Mouse (Mus musculus): ENCODE results near the gene Gm11116. TPM values are rescaled to one million over a fixed set of nuclear protein-coding genes. Genes with fewer than 3 reads are reported as not detected.
"Not testable (repeated sequence)": the region's sequence is repeated elsewhere in the genome, so short reads cannot be mapped to it uniquely, and the experiment has no call there.

Gm11116 gene
- not detected in 2 replicates for total RNA-seq (2015)
- total RNA-seq (2017) = not detected in 2 replicates

GRCm38 (mm10) chr5:88111430-88111829 lies at the start of gene Gm11116:
Gm11116 (minus strand) TSS chr5:88111530.
- no peak for ATAC-seq (replicated peaks; ENCODE audit: poor library complexity)

DNA sequence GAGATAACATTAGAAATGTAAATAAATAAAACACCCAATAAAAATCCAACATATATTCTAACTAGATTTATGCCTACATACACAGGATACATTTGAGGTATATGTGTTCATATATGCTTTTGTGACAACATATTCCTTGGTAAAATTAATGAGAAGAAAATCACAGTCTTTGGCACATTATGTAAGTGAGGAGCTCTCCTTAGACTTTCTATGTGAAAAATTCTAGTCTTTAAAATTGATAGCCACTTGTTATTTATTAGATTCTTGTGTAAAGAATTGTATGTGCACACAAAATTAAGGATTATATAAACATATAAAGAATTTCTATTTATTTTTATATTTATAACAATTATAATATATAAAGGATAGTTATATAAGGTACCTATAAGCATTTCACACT lies 42.7 kb upstream of the Gm11116 start, which contains the start of gene Gm11115:
TSS of gene Gm11115 (minus strand) at position 101 of the 400 bp plus-strand sequence.
- no peak for ATAC-seq (replicated peaks; ENCODE audit: poor library complexity)

DNA sequence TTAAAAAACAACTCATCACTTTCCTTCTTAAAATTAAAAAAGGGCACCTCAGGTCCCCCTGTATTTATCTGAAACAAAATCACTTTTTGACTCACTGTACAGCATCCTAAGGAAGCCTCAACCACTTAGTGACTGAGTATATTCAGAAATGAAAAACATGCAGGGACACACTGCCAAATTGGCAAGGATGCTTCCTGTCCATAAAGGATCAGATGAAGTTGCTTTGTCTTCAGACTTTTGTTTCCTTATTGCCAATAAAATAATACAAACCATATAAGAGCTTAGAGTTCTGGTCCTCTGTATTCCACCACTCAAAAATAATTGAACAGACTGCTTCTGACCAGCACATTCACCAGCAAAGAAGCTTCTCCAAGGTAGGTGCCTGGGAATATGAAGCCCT lies 25.1 kb downstream of the Gm11116 start, which contains the start of gene Smr2:
TSS of gene Smr2 (plus strand) at position 301 of the 400 bp plus-strand sequence.
- not testable (repeated sequence) for ATAC-seq (replicated peaks; ENCODE audit: poor library complexity)

Other genes with a start within 250 kb of the Gm11116 start
- not detected in 2 replicates for gene Odam, start 226.5 kb downstream of the Gm11116 start, total RNA-seq (2015)
- gene Odam, start 226.5 kb downstream of the Gm11116 start, total RNA-seq (2017) = not detected in 2 replicates
- not detected in 2 replicates for gene Csn3, start 186.0 kb downstream of the Gm11116 start, total RNA-seq (2015)
- gene Csn3, start 186.0 kb downstream of the Gm11116 start, total RNA-seq (2017) = not detected in 2 replicates
- not detected in 2 replicates for gene 2310003L06Rik, start 142.1 kb downstream of the Gm11116 start, total RNA-seq (2015)
- gene 2310003L06Rik, start 142.1 kb downstream of the Gm11116 start, total RNA-seq (2017) = not detected in 2 replicates
- gene Gm28434, start 142.0 kb downstream of the Gm11116 start, total RNA-seq (2015) = not detected in 2 replicates
- not detected in 2 replicates for gene Gm28434, start 142.0 kb downstream of the Gm11116 start, total RNA-seq (2017)
- not detected in 2 replicates for gene Cabs1, start 132.1 kb downstream of the Gm11116 start, total RNA-seq (2015)
- gene Cabs1, start 132.1 kb downstream of the Gm11116 start, total RNA-seq (2017) = not detected in 2 replicates
- not detected in 2 replicates for gene Smr3a, start 109.0 kb downstream of the Gm11116 start, total RNA-seq (2015)
- gene Smr3a, start 109.0 kb downstream of the Gm11116 start, total RNA-seq (2017) = not detected in 2 replicates
- gene Smr2, start 25.0 kb downstream of the Gm11116 start, total RNA-seq (2015) = not detected in 2 replicates
- not detected in 2 replicates for gene Smr2, start 25.0 kb downstream of the Gm11116 start, total RNA-seq (2017)
- not detected in 2 replicates for gene Gm11115, start 42.6 kb upstream of the Gm11116 start, total RNA-seq (2015)
- not detected in 2 replicates for gene Gm11115, start 42.6 kb upstream of the Gm11116 start, total RNA-seq (2017)
- not detected in 2 replicates for gene Gm7714, start 157.4 kb upstream of the Gm11116 start, total RNA-seq (2015)
- gene Gm7714, start 157.4 kb upstream of the Gm11116 start, total RNA-seq (2017) = not detected in 2 replicates
- gene Prol1, start 205.8 kb upstream of the Gm11116 start, total RNA-seq (2015) = not detected in 2 replicates
- gene Prol1, start 205.8 kb upstream of the Gm11116 start, total RNA-seq (2017) = not detected in 2 replicates

Data from megakaryocyte progenitor cell, adult 5-6 weeks (primary cell).